Mouse (Mus musculus): ENCODE data around the gene Dhx34. TPM values are rescaled to one million over a fixed set of nuclear protein-coding genes. Genes with fewer than 3 reads are reported as not detected.

Dhx34 gene
- total and polyA plus RNA-seq, 2 experiments from 2014 or later = 9.7 to 16.0 TPM

DNA sequence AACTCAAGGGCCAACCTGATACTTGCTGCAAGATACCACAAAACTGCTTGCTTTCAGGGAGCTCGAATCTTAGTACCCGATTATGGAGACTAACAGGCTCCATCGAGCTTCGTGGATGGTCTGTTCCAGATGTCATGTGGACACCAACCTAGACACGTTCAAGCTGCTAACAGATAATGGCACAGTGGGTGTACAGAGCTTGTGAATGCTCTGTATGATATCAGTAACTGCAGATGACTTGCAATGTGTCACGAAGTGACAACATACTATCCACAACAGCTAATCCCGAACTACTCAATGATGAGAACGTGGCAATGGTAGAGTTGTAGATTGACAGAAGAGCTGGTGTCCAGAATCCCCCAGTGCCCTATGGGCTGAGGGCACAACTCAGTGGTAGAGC lies 34.3 kb downstream of the Dhx34 start:
- Histone ChIP-seq H3K4me2 (ENCODE audit: low read depth) (no peak overlapping the region), H3K27ac (ENCODE audit: low read depth, low read length) (no peak overlapping the region)
- TF ChIP-seq CTCF (IDR thresholded peaks at IDR 0.05; ENCODE audit: low read depth) = no peak

DNA sequence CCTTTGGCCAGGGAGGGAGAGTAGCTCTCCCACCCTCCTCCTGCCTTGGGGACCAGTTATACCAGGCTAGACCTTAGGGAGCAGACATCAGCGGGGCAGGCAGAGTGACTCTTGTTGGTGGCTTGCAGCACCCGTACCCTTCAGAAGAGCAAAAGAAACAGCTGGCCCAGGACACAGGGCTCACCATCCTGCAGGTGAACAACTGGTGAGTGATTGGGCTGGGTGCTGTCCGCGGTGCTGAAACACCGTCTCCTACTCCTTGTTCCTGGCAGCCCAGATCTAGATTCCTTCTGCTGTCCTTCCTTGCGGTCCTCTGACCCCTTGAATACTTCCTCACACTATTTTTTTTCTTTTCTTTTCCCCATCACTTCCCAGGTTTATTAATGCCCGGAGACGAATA lies 38.2 kb downstream of the Dhx34 start:
- Histone ChIP-seq H3K27me3 (ENCODE audit: insufficient read depth, low read length) (no peaks in the 10 kb centered on the region), H3K4me1 (ENCODE audit: insufficient read depth) (no peaks in the 10 kb centered on the region), H3K27ac (ENCODE audit: low read depth, low read length) (no peak overlapping the region), H3K4me3 (ENCODE audit: low read depth, low read length) (no peak overlapping the region), H3K4me2 (ENCODE audit: low read depth) (no peak overlapping the region), H3K9ac (no peak overlapping the region), H3K36me3 (ENCODE audit: insufficient read depth) (peaks cover 50% of the 10 kb centered on the region), H3K9me3 (ENCODE audit: low read length) (no peaks in the 10 kb centered on the region)
- ATAC-seq (no peak), DNase-seq (no peak)
- no peak for TF ChIP-seq CTCF (IDR thresholded peaks at IDR 0.05; ENCODE audit: low read depth)
- WGBS = 22% methylated on average over 8 of the region's 8 CpGs

More for the DNA sequence above, 34.3 kb downstream of the Dhx34 start:
- Histone ChIP-seq H3K9me3 (ENCODE audit: low read length) (no peaks in the 10 kb centered on the region), H3K4me1 (ENCODE audit: insufficient read depth) (no peaks in the 10 kb centered on the region), H3K4me3 (ENCODE audit: low read depth, low read length) (no peak overlapping the region), H3K27me3 (ENCODE audit: insufficient read depth, low read length) (no peaks in the 10 kb centered on the region), H3K36me3 (ENCODE audit: insufficient read depth) (peaks cover 26% of the 10 kb centered on the region), H3K9ac (no peak overlapping the region)
- no peak for ATAC-seq
- no peak for DNase-seq
- WGBS = 82% methylated on average over 8 of the region's 8 CpGs

DNA sequence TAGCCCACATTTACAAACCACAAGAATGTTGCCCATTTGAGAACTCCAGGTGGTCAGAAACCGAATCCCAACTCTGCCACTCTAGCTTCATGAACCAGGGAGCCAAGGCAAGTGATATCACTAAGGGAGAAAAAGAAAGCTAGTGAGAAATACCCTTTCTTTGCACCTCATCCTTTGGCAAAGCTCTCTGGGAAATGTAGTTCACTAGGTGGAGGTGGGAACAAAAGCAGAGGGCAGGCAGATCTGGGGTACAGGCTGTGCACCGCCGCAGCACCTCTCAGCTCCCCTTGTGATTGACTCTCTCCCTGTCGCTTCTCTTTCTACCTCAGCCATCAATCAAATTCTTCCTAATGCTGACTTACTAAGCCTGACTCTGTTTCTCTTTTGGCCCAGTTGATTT lies 43.7 kb downstream of the Dhx34 start:
- H3K27me3 ChIP-seq (ENCODE audit: insufficient read depth, low read length) = no peaks in the 10 kb centered on the region
- no peak for TF ChIP-seq CTCF (IDR thresholded peaks at IDR 0.05; ENCODE audit: low read depth)
- ATAC-seq = no peak
- no peak overlapping the region for H3K4me2 ChIP-seq (ENCODE audit: low read depth)
- no peak overlapping the region for H3K27ac ChIP-seq (ENCODE audit: low read depth, low read length)
- peaks cover 41% of the 10 kb centered on the region for H3K36me3 ChIP-seq (ENCODE audit: insufficient read depth)
- H3K4me3 ChIP-seq (ENCODE audit: low read depth, low read length) = no peak overlapping the region
- no peak for DNase-seq
- H3K9me3 ChIP-seq (ENCODE audit: low read length) = no peaks in the 10 kb centered on the region
- H3K9ac ChIP-seq = no peak overlapping the region
- peaks cover 10% of the 10 kb centered on the region for H3K4me1 ChIP-seq (ENCODE audit: insufficient read depth)
- 80% methylated on average over 4 of the region's 4 CpGs for WGBS

DNA sequence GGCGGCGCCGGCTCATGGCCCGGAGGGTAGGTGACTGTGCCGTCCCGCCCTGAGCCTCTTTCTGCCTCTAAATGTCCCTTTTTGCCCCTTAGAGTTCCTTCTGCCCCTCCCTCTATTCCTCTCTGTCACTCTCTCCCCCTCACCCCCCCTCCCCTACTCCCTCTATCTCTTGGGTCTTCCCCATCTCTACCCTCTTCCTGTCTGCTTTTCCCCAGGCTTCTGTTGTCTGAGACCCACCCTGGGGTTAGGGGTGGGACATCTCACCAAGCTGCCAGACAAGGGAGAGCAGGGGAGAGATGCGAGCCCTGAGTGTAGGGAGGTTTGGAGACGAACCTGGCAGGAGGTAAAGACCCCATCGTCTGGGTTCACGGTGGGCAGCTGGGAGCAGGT lies 46.3 kb downstream of the Dhx34 start:
- Histone ChIP-seq H3K36me3 (ENCODE audit: insufficient read depth) (peaks cover 32% of the 10 kb centered on the region), H3K9ac (peak overlapping the region; percentile 83), H3K9me3 (ENCODE audit: low read length) (no peaks in the 10 kb centered on the region), H3K4me3 (ENCODE audit: low read depth, low read length) (peak overlapping the region; percentile 85), H3K27me3 (ENCODE audit: insufficient read depth, low read length) (no peaks in the 10 kb centered on the region), H3K27ac (ENCODE audit: low read depth, low read length) (peak overlapping the region; percentile 84), H3K4me1 (ENCODE audit: insufficient read depth) (peaks cover 10% of the 10 kb centered on the region), H3K4me2 (ENCODE audit: low read depth) (peak overlapping the region; percentile 73)
- under 1% methylated on average over 10 of the region's 10 CpGs for WGBS
- DNase-seq = no peak
- TF ChIP-seq CTCF (IDR thresholded peaks at IDR 0.05; ENCODE audit: low read depth) = no peak
- peak; percentile 64 for ATAC-seq

DNA sequence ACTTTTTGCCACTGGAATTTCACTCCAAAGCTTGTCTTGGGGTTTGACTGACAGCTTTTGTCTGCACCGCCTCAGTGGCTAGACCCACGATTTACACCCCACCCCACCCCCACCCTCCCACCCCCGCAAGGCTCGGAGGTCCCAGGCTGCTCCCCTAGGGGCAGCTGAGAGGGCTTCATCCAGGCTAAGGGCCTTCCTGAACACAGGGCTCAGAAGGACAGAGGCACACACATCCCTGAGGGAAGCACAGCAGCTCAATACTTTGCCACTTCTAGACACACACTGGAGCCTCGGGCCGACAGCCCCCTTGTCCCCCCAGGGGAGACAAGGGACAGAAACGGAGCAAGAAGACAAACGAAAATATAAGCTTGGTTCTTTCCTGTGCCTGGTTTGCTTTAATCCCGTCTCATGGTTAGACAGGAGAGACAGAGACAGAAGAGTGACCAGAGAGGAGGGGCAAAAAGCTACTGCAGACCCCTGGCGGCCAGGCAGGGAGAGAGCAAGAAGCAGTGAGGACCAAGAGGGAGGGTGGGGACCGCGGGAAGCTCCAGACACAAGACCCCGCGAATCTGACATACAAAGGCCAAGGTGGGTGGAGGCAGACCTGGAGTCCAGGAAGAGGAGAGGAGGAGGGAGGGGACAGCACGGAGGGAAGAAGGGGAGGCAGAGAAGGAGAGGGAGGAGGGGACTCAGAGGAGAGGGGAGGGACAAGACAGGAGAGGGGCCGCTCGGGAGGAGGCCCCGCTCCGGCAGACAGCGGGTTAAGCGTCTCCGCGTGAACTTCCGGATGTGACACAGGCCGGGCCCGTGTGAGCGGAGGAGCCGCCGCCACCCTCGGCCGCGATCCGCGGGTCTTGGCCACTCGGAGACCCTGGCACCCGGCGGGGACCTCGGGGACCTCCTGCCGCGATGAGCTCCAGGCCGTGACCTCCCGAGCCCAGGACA lies 47.0 kb downstream of the Dhx34 start, which contains the start of gene Meis3:
TSS of gene Meis3 (plus strand) at position 494 of the 945 bp plus-strand sequence.
- peak within 1 kb of the TSS; percentile 73 for H3K4me2 ChIP-seq (ENCODE audit: low read depth)
- peak within 1 kb of the TSS; percentile 85 for H3K4me3 ChIP-seq (ENCODE audit: low read depth, low read length)
- peak within 1 kb of the TSS; percentile 84 for H3K27ac ChIP-seq (ENCODE audit: low read depth, low read length)
- H3K4me1 ChIP-seq (ENCODE audit: insufficient read depth) = peaks cover 10% of the 10 kb centered on the region
- DNase-seq (peak; percentile 85), ATAC-seq (peak; percentile 93)
- H3K27me3 ChIP-seq (ENCODE audit: insufficient read depth, low read length) = no peaks in the 10 kb centered on the region
- H3K36me3 ChIP-seq (ENCODE audit: insufficient read depth) = peaks cover 28% of the 10 kb centered on the region
- no peaks in the 10 kb centered on the region for H3K9me3 ChIP-seq (ENCODE audit: low read length)
- H3K9ac ChIP-seq = peak within 1 kb of the TSS; percentile 83
- 4% methylated on average over 36 of the region's 42 CpGs for WGBS
- TF ChIP-seq CTCF (IDR thresholded peaks at IDR 0.05; ENCODE audit: low read depth) = peak; percentile 84

DNA sequence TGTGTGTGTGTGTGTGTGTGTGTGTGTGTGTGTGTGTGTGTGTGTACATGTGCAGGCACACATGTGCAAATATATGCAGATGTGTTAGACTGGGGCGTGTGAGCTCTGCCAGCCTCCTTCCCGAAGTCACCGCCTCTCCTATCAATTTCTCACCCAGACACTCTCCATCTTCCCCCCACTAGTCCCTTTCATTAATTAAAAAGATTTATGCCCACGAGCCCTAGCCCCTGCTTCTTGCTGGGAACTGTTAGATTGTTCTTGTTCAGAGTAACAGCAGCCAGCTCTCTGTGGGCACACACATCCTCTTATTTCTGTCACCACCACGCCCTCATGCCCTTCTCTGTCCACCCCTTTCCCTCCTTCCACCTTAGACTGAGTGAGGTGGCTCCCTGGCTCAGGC lies 48.7 kb downstream of the Dhx34 start:
- H3K4me2 ChIP-seq (ENCODE audit: low read depth) = no peak overlapping the region
- H3K9ac ChIP-seq = no peak overlapping the region
- H3K4me3 ChIP-seq (ENCODE audit: low read depth, low read length) = no peak overlapping the region

DNA sequence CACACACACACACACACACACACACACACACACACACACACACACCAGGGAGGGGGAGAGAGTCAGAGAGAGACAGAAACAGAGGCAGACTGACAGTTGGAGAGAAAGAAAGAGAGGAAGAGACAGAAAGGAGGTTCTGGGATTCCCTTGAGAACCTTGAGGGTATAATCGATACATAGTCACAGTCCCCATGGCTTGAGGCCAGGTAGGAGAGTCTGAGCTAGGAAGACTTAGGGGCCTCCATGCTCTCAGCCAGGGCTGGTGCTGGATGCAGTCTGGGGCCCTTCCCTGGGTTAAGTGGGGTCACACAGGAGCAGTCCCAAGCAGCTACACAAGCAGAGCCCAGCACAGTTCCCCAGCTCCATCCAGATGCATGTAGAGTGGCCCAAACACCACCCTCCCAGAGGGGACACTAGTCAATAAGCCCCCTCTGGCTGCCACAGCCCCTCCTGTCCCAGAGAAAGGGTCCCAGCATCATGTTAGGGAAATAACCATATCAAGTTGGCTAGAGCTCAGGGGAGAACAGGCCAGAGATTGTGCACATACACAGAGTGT lies 49.2 kb downstream of the Dhx34 start:
- Histone ChIP-seq H3K4me1 (ENCODE audit: insufficient read depth) (peaks cover 10% of the 10 kb centered on the region), H3K9ac (no peak overlapping the region), H3K4me3 (ENCODE audit: low read depth, low read length) (no peak overlapping the region), H3K27ac (ENCODE audit: low read depth, low read length) (no peak overlapping the region), H3K4me2 (ENCODE audit: low read depth) (no peak overlapping the region), H3K36me3 (ENCODE audit: insufficient read depth) (peaks cover 7% of the 10 kb centered on the region; the same call in 1 of the 2 replicates), H3K27me3 (ENCODE audit: insufficient read depth, low read length) (no peaks in the 10 kb centered on the region), H3K9me3 (ENCODE audit: low read length) (no peaks in the 10 kb centered on the region)
- no peak for TF ChIP-seq CTCF (IDR thresholded peaks at IDR 0.05; ENCODE audit: low read depth)
- no peak for ATAC-seq
- DNase-seq = no peak
- WGBS = 40% methylated on average over 1 of the region's 1 CpGs

More for the DNA sequence above, 48.7 kb downstream of the Dhx34 start:
- TF ChIP-seq CTCF (IDR thresholded peaks at IDR 0.05; ENCODE audit: low read depth) = no peak
- H3K4me1 ChIP-seq (ENCODE audit: insufficient read depth) = peaks cover 10% of the 10 kb centered on the region
- 56% methylated on average over 5 of the region's 5 CpGs for WGBS
- peaks cover 12% of the 10 kb centered on the region for H3K36me3 ChIP-seq (ENCODE audit: insufficient read depth)
- no peaks in the 10 kb centered on the region for H3K9me3 ChIP-seq (ENCODE audit: low read length)
- no peak for ATAC-seq
- H3K27ac ChIP-seq (ENCODE audit: low read depth, low read length) = no peak overlapping the region
- H3K27me3 ChIP-seq (ENCODE audit: insufficient read depth, low read length) = no peaks in the 10 kb centered on the region
- DNase-seq = no peak
